Mouse (Mus musculus) ES-E14 (cell line): ENCODE measurements around the gene Zbp1. TPM values are rescaled to one million over a fixed set of nuclear protein-coding genes. Genes with fewer than 3 reads are reported as not detected.

Source experiments
- DNase-seq: peaks from one replicate; pipeline ENCODE4 v3.0.0-alpha.2; 2013; ENCODE audit warnings: low read depth, low spot score
- H3K27ac ChIP-seq: 2 replicates; pipeline ENCODE4 v1.5.1; 2012; ENCODE audit warnings: low read depth, mild to moderate bottlenecking, low read length, moderate library complexity, mixed read lengths; ENCODE audit not compliant: poor library complexity, insufficient read depth, severe bottlenecking
- H3K36me3 ChIP-seq: 2 replicates; pipeline ENCODE4 v1.6.1; 2012; ENCODE audit warnings: mild to moderate bottlenecking, low read length, moderate library complexity, mixed read lengths; ENCODE audit not compliant: control insufficient read depth, poor library complexity, insufficient read depth, severe bottlenecking
- H3K4me1 ChIP-seq, 2 experiments: fragments of 150-350 bp in 1 of 2; sonication (generic) in 1 of 2; 2 replicates each; pipeline ENCODE4 v1.6.1; 2012; ENCODE audit warnings: low read length in 2 of 2, mild to moderate bottlenecking in 1 of 2, mixed read lengths in 1 of 2; ENCODE audit not compliant: control insufficient read depth in 2 of 2, insufficient read depth in 2 of 2, poor library complexity in 1 of 2
- H3K4me3 ChIP-seq, 2 experiments: fragments of 150-350 bp in 1 of 2; sonication (generic) in 1 of 2; 2 replicates each; pipeline ENCODE4 v1.5.1; 2012; ENCODE audit warnings: low read length in 2 of 2, low read depth in 1 of 2, mild to moderate bottlenecking in 1 of 2, mixed read lengths in 1 of 2; ENCODE audit not compliant: insufficient read depth in 1 of 2, poor library complexity in 1 of 2, severe bottlenecking in 1 of 2
- H3K9ac ChIP-seq: 2 replicates; pipeline ENCODE4 v1.6.1; 2012; ENCODE audit warnings: low read depth, mild to moderate bottlenecking, low read length, mixed read lengths; ENCODE audit not compliant: poor library complexity, insufficient read depth, severe bottlenecking
- H3K9me3 ChIP-seq: fragments of 150-350 bp; sonication (generic); 2 replicates; pipeline ENCODE4 v1.6.1; 2012; ENCODE audit warnings: low read depth, mild to moderate bottlenecking, low read length; ENCODE audit not compliant: control insufficient read depth, insufficient read depth
- CHD2 ChIP-seq: IDR thresholded peaks from 2 replicates; pipeline ENCODE4 v1.6.1; 2014; ENCODE audit warnings: mild to moderate bottlenecking, low read depth, low read length, inconsistent platforms
- HCFC1 ChIP-seq: IDR thresholded peaks from 2 replicates; pipeline ENCODE4 v1.6.1; 2012; ENCODE audit warnings: low read length, inconsistent platforms, borderline replicate concordance; ENCODE audit not compliant: insufficient read depth
- MAFK ChIP-seq: IDR thresholded peaks from 2 replicates; pipeline ENCODE4 v1.6.1; 2014; ENCODE audit warnings: mild to moderate bottlenecking, low read depth, low read length, inconsistent platforms; ENCODE audit not compliant: insufficient read depth
- ZC3H11A ChIP-seq: IDR thresholded peaks from 2 replicates; pipeline ENCODE4 v1.6.1; 2012; ENCODE audit warnings: low read depth, mild to moderate bottlenecking, inconsistent platforms, low read length, borderline replicate concordance
- ZNF384 ChIP-seq: IDR thresholded peaks from 2 replicates; pipeline ENCODE4 v1.6.1; 2012; ENCODE audit warnings: low read depth, low read length, inconsistent platforms
- in situ Hi-C, 2 experiments: fragments of 600-800 bp; cut with MboI; formaldehyde crosslinking; loops; one replicate each; pipeline ENCODE4 v1.15.1; 2025; ENCODE audit warnings: low sequenced_read_pairs in 2 of 2, inconsistent platforms in 1 of 2; ENCODE audit not compliant: unreplicated experiment in 2 of 2
- total RNA-seq: library from RNA; depleted of rRNA; stranded (reverse); fragments of 300-350 nt; gene quantifications from 2 replicates; pipeline ENCODE4 v1.2.3, GENCODE M21; 2012

Zbp1 gene
- total RNA-seq, 1 experiment: 0.67 TPM

DNA sequence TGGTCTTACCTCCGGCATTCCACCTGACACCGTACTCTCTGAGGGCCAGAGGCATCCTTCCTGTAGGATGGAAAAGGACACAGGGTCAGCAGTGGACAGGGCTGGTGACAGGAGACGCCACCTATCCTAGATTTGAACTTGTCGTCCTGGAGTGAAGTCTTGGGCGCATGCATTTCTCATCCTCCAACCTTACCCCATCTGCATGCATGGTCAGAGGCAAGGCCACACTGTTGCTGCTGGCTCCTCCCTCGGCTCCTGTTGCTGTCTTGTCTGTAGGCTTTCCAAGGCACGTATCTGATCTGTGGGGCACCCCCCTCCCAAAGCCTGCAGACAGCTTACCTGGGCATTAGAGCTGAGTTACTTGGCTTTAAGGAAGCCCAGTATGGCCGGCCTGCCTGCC lies 9.8 kb upstream of the Zbp1 start:
- H3K4me3 ChIP-seq: peak overlapping the region; percentile 13 to 44; a peak in 1 of 4 replicates
- TF ChIP-seq HCFC1: no peak
- TF ChIP-seq ZC3H11A: no peak
- H3K27ac ChIP-seq: no peak overlapping the region
- peaks cover 10 to 61% of the 10 kb centered on the region in 2 experiments for H3K4me1 ChIP-seq
- H3K9me3 ChIP-seq: no peaks in the 10 kb centered on the region
- H3K36me3 ChIP-seq: peaks cover 28% of the 10 kb centered on the region
- no peak for DNase-seq
- in situ Hi-C loops: no loop called here
- peak overlapping the region; percentile 39; the same call in 1 of the 2 replicates for H3K9ac ChIP-seq

DNA sequence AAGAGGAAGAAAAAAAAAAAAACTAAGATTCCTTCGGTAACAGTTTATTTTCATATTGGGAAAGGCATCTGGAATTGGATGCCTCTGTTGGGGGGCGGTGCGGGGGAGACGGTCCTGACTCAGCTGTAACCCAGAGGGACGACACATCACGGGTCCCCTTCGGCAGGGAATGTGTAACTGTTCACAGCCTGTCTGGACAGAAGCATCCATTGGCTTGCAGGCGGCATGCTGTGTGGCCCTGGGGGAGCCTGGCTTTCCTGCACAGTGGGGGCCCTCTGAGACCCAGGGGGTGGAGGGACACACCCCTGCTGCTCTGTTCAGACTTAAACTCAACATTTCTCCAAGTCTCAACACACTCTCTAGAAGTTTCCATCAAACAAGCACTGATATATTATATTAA lies 8.1 kb upstream of the Zbp1 start:
- Histone ChIP-seq H3K27ac (peak overlapping the region; percentile 58; the same call in 1 of the 2 replicates), H3K9ac (no peak overlapping the region), H3K4me3 (0 out of 4 replicates have a peak overlapping the region, but pooled peaks of 1 of the 2 experiments have one; percentile 10), H3K4me1 (peaks cover 4 to 47% of the 10 kb centered on the region in 2 experiments), H3K36me3 (peaks cover 18% of the 10 kb centered on the region), H3K9me3 (no peaks in the 10 kb centered on the region)
- in situ Hi-C loops: no loop called here
- TF ChIP-seq CHD2 (no peak), ZC3H11A (no peak), ZNF384 (no peak), MAFK (no peak), HCFC1 (no peak)
- no peak for DNase-seq

DNA sequence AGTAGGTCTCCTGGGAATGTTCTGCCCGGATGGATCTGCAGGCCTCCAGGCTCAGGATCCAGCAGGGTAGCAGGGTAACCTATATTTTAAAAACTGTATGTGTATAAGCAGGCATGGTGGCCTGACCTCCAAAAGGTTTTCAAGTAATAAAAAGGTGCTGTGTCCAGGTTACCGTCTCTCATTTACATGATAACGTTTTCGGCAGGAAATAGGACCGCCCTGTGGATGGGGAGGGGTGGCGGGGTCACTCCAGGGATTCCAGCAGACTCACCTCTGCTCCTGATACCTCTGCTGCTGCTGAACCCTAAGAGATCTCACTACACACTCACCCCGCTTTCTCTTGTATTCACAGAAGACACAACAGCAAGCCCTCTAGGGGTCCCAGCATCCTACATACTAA lies 7.2 kb upstream of the Zbp1 start:
- Histone ChIP-seq H3K36me3 (peaks cover 9% of the 10 kb centered on the region; the same call in 1 of the 2 replicates), H3K9ac (peak overlapping the region; percentile 47; the same call in 1 of the 2 replicates), H3K4me3 (peak overlapping the region; percentile 16 to 25), H3K4me1 (peaks cover 4 to 42% of the 10 kb centered on the region in 2 experiments), H3K9me3 (no peaks in the 10 kb centered on the region), H3K27ac (peak overlapping the region; percentile 71; the same call in 1 of the 2 replicates)
- in situ Hi-C loops: no loop called here
- no peak for DNase-seq
- TF ChIP-seq HCFC1: no peak
- no peak for TF ChIP-seq CHD2

DNA sequence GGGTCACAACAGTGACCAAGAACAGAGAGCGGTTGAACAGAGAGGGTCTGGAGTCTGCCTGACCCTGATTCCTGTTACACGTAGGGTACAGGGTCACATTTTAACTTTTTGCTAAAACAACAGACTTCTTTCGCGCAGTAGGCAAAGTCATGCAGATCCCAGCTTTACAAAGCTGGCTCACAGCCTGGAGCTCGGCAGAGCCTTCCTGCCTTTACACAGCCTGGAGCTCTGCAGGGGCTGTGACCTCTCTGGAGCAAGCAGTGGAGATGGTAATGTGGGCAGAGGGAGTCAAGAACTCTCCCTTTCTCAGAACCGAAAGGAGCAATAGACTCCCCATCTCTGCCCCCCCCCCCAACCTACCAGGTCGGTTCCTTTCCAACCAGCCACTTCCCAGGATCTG lies 6.1 kb upstream of the Zbp1 start:
- Histone ChIP-seq H3K4me1 (peaks cover 6 to 38% of the 10 kb centered on the region in 2 experiments), H3K9ac (no peak overlapping the region; the same call in 1 of the 2 replicates), H3K4me3 (no peak overlapping the region), H3K27ac (peak overlapping the region; percentile 71; the same call in 1 of the 2 replicates), H3K36me3 (peaks cover 9% of the 10 kb centered on the region; the same call in 1 of the 2 replicates), H3K9me3 (no peaks in the 10 kb centered on the region)
- no peak for DNase-seq
- no peak for TF ChIP-seq HCFC1
- in situ Hi-C loops: no loop called here

DNA sequence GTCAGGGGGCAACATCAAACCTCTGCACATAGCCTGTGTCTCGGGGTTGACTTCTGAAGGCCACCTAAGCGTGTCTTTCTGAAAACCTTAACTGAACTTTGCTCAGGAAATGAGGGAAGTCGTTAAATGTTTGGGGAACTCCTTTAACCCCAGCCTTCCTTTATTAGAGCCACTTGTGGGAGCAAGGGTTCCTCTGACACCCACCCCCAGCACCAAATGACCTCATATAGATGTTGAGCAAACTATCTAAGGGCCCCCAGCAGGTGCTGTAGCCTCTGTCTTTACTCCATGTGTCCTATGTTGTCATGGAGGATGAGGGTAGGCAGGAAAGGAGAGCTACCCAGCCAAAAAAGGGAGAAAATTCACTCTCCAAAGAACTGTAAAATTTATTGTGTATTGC lies 5.4 kb upstream of the Zbp1 start:
- Histone ChIP-seq H3K36me3 (peaks cover 9% of the 10 kb centered on the region; the same call in 1 of the 2 replicates), H3K4me1 (peaks cover 6 to 37% of the 10 kb centered on the region in 2 experiments), H3K9me3 (no peaks in the 10 kb centered on the region), H3K4me3 (no peak overlapping the region), H3K27ac (no peak overlapping the region), H3K9ac (no peak overlapping the region)
- in situ Hi-C loops: no loop called here
- no peak for TF ChIP-seq ZC3H11A
- TF ChIP-seq HCFC1: no peak
- TF ChIP-seq MAFK: no peak
- no peak for TF ChIP-seq CHD2
- no peak for TF ChIP-seq ZNF384
- DNase-seq: no peak
